Mouse (Mus musculus) stomach, postnatal 0 days (tissue): ENCODE results near the gene Ptprg. TPM values are rescaled to one million over a fixed set of nuclear protein-coding genes. Genes with fewer than 3 reads are reported as not detected.

Experiments
- ATAC-seq: fragments of 200-750 bp; cut with Nextera tagmentation; 2 replicates; pipeline ENCODE4 v1.8.0; 2017; ENCODE audit not compliant: low FRiP score, low TSS enrichment
- DNase-seq: peaks from one replicate; pipeline ENCODE4 v3.0.0-alpha.2; 2016; ENCODE audit warnings: low spot score
- H3K27ac ChIP-seq: fragments of 300-500 bp; sonication (generic); replicated peaks from 2 replicates; pipeline ENCODE4 v1.5.1; 2014; ENCODE audit warnings: mild to moderate bottlenecking, control low read depth
- H3K27me3 ChIP-seq: fragments of 300-500 bp; sonication (generic); 2 replicates; pipeline ENCODE4 v1.6.1; 2014; ENCODE audit warnings: low read length; ENCODE audit not compliant: control insufficient read depth, insufficient read depth
- H3K36me3 ChIP-seq: fragments of 300-500 bp; sonication (generic); 2 replicates; pipeline ENCODE4 v1.6.1; 2014; ENCODE audit warnings: low read length, mixed read lengths; ENCODE audit not compliant: control insufficient read depth, insufficient read depth
- H3K4me1 ChIP-seq: fragments of 300-500 bp; sonication (generic); replicated peaks from 2 replicates; pipeline ENCODE4 v1.6.1; 2014; ENCODE audit warnings: antibody characterized with exemption; ENCODE audit not compliant: control insufficient read depth, insufficient read depth
- H3K4me2 ChIP-seq: fragments of 300-500 bp; sonication (generic); replicated peaks from 2 replicates; pipeline ENCODE4 v1.6.1; 2014; ENCODE audit warnings: low read depth, mild to moderate bottlenecking, control low read depth, moderate library complexity
- H3K4me3 ChIP-seq: fragments of 300-500 bp; sonication (generic); 2 replicates; pipeline ENCODE4 v1.5.1; 2014; ENCODE audit warnings: low read depth, low read length, control low read depth
- H3K9ac ChIP-seq: fragments of 300-500 bp; sonication (generic); 2 replicates; pipeline ENCODE4 v1.6.1; 2014; ENCODE audit warnings: mild to moderate bottlenecking, low read length, control low read depth, mixed read lengths
- H3K9me3 ChIP-seq: fragments of 300-500 bp; sonication (generic); 2 replicates; pipeline ENCODE4 v1.6.1; 2016; ENCODE audit warnings: low read length; ENCODE audit not compliant: control insufficient read depth
- CTCF ChIP-seq: IDR thresholded peaks from 2 replicates; pipeline ENCODE4 v1.5.1; 2016; ENCODE audit warnings: antibody characterized with exemption, low read depth, mild to moderate bottlenecking, moderate library complexity
- EP300 ChIP-seq: optimal IDR thresholded peaks from 2 replicates; pipeline ENCODE3; 2016; ENCODE audit warnings: antibody characterized with exemption
- WGBS: fragments of 180-500 bp; shearing (Covaris S2); extraction: QIAGEN DNeasy Blood & Tissue Kit; methylation state at CpG from one replicate; pipeline ENCODE4 v1.1.7; 2014; 5-methylcytosine and 5-hydroxymethylcytosine counted together
- polyA plus RNA-seq: library from polyadenylated mRNA; unstranded; fragments of >200 nt; fragmentation: Nextera tagmentation; extraction: Ambion mirVana; gene quantifications from 2 replicates; pipeline ENCODE4 v1.2.1, GENCODE M21; 2015

Gene Ptprg
- polyA plus RNA-seq, 1 experiment from 2014 or later = 6.2 TPM

GRCm38 (mm10) chr14:12149529-12149928, 596.2 kb downstream of the Ptprg start:
- Histone ChIP-seq H3K4me1 (no peaks in the 10 kb centered on the region), H3K36me3 (no peaks in the 10 kb centered on the region), H3K9ac (no peak overlapping the region), H3K27me3 (no peaks in the 10 kb centered on the region), H3K9me3 (no peaks in the 10 kb centered on the region), H3K27ac (no peak overlapping the region), H3K4me3 (no peak overlapping the region), H3K4me2 (no peak overlapping the region)
- DNase-seq (no peak), ATAC-seq (peak; percentile 56; the same call in 1 of the 2 replicates)
- 61% methylated on average over 3 of the region's 3 CpGs for WGBS
- TF ChIP-seq CTCF (no peak), EP300 (no peak)

- WGBS = 36% methylated on average over 3 of the region's 3 CpGs
- no peaks in the 10 kb centered on the region for H3K27me3 ChIP-seq
- H3K9ac ChIP-seq = no peak overlapping the region
- peak; percentile 47 for DNase-seq
- TF ChIP-seq CTCF (peak; percentile 93), EP300 (no peak)
- H3K9me3 ChIP-seq = no peaks in the 10 kb centered on the region
- H3K4me1 ChIP-seq = no peaks in the 10 kb centered on the region
- no peak overlapping the region for H3K4me2 ChIP-seq
- peak; percentile 70; the same call in 1 of the 2 replicates for ATAC-seq
- no peak overlapping the region for H3K27ac ChIP-seq
- H3K4me3 ChIP-seq = no peak overlapping the region
- H3K36me3 ChIP-seq = no peaks in the 10 kb centered on the region
Measured at GRCm38 (mm10) chr14:12151927-12152326, 598.6 kb downstream of the Ptprg start.

- no peak overlapping the region for H3K4me3 ChIP-seq
- H3K27ac ChIP-seq = no peak overlapping the region
- DNase-seq (no peak), ATAC-seq (no peak)
- WGBS = 96% methylated on average over 6 of the region's 6 CpGs
- no peak overlapping the region for H3K9ac ChIP-seq
- no peaks in the 10 kb centered on the region for H3K9me3 ChIP-seq
- H3K4me2 ChIP-seq = no peak overlapping the region
- no peaks in the 10 kb centered on the region for H3K4me1 ChIP-seq
- H3K36me3 ChIP-seq = no peaks in the 10 kb centered on the region
- no peak for TF ChIP-seq CTCF
- H3K27me3 ChIP-seq = no peaks in the 10 kb centered on the region
Measured at GRCm38 (mm10) chr14:12152748-12153147, 599.4 kb downstream of the Ptprg start.

- Histone ChIP-seq H3K9ac (no peak overlapping the region), H3K4me1 (no peaks in the 10 kb centered on the region), H3K4me2 (no peak overlapping the region), H3K36me3 (no peaks in the 10 kb centered on the region), H3K27me3 (no peaks in the 10 kb centered on the region), H3K27ac (no peak overlapping the region), H3K9me3 (no peaks in the 10 kb centered on the region), H3K4me3 (no peak overlapping the region)
- no peak for ATAC-seq
- no peak for DNase-seq
- no peak for TF ChIP-seq EP300
- no peak for TF ChIP-seq CTCF
- 90% methylated on average over 13 of the region's 13 CpGs for WGBS
Measured at GRCm38 (mm10) chr14:12153599-12153998, 600.3 kb downstream of the Ptprg start.

- TF ChIP-seq EP300 (no peak), CTCF (no peak)
- Histone ChIP-seq H3K27ac (no peak overlapping the region), H3K4me3 (no peak overlapping the region), H3K27me3 (no peaks in the 10 kb centered on the region), H3K4me2 (no peak overlapping the region), H3K9ac (no peak overlapping the region), H3K4me1 (peaks cover 5% of the 10 kb centered on the region; the same call in 1 of the 2 replicates), H3K36me3 (no peaks in the 10 kb centered on the region), H3K9me3 (no peaks in the 10 kb centered on the region)
- 68% methylated on average over 14 of the region's 14 CpGs for WGBS
- no peak for DNase-seq
- ATAC-seq = peak; percentile 52; the same call in 1 of the 2 replicates
Measured at GRCm38 (mm10) chr14:12161738-12162310, 608.5 kb downstream of the Ptprg start.

GRCm38 (mm10) chr14:12162331-12162854, 609.1 kb downstream of the Ptprg start:
- H3K27me3 ChIP-seq = no peaks in the 10 kb centered on the region
- no peak for TF ChIP-seq EP300
- TF ChIP-seq CTCF = no peak
- H3K4me3 ChIP-seq = no peak overlapping the region
- H3K27ac ChIP-seq = no peak overlapping the region
- H3K4me1 ChIP-seq = peaks cover 5% of the 10 kb centered on the region; the same call in 1 of the 2 replicates
- no peak for ATAC-seq
- H3K9ac ChIP-seq = no peak overlapping the region
- no peak overlapping the region for H3K4me2 ChIP-seq
- WGBS = 68% methylated on average over 5 of the region's 5 CpGs
- H3K36me3 ChIP-seq = no peaks in the 10 kb centered on the region
- H3K9me3 ChIP-seq = no peaks in the 10 kb centered on the region
- DNase-seq = no peak
